Mouse (Mus musculus): ENCODE data around the gene Ppih. TPM values are rescaled to one million over a fixed set of nuclear protein-coding genes. Genes with fewer than 3 reads are reported as not detected.
A peak's percentile ranks its signal among the peaks of the same experiment; 100 is the strongest.
"Not testable (repeated sequence)": the region's sequence is repeated elsewhere in the genome, so short reads cannot be mapped to it uniquely, and the experiment has no call there.

The Ppih gene
- total RNA-seq, 2 experiments from 2014 or later, result 9.9 to 10.4 TPM

DNA sequence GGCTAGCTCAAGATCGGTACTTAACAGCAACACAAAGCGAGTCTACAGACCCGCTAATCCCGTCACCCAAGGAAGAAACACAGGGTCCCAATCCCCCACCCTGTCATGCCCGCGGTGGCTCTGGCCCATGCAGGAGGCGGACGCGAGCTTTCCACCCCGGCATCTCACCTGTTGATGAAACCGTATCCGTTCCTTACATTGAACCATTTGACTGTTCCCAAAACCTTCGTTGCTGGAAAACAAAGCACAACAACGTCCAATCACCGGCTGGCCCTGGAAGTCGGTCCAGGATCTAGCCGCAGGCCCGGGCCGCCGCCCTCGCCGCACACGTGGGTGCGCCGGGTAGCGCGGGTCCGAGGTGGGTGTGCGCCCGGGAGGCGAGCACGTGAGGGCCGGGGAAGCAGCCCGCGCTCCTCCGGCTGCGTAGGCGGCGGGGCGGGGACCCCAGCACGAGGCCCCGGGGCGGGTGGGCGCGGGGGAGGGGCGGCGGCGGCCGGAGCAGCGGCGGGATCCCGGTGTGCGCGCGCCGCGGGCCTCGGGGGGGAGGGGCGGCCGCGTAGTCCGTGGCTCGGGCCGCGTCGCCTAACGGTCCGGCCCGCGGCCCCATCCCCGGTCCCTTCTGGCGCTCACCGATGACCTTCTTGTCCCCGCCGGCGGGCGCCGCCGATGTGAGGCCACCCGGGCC lies 26.6 kb downstream of the Ppih start:
- peak; percentile 23 for DNase-seq
- intact Hi-C loops (cut with DNase I; ENCODE audit: low total_unique reads), result no loop called here

DNA sequence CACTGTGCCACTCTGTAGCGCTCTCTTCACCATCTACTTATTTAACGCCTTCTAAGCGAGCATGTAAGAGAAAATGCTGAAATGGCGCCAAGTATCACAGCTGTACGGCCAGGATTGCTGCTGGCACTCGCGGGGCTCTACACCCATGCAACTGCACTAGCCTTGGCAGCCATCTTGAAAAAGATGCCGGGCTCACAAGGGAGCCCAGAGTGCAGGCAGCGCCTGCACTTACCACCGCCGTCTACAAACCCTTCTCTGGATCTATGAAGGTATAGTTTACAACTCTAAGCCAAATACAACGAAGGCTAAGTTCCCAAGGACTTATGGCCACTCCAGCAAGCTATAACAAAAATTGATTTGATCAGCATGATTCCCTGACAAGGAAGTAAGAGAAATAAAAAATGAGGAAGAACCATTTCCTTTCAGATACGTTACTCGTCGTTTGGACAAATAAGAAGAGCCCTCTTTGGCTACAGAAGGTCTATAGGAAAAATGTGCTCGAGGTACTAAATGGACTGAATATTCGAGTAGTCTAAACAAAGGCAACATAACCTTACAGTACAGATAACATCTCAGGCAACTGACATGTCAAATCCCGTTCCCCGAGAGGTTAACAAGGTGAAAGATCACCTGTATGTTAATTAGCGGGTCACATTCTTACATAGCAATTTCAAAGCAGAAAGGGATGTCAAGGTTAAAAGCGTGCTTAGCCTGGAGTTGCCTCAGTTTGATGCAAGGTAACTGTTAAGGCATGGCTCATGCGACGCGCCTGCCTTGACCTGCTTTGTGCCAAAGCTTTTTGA lies 27.4 kb downstream of the Ppih start:
- peak; percentile 50 for DNase-seq
- intact Hi-C loops (cut with DNase I; ENCODE audit: low total_unique reads), result no loop called here

DNA sequence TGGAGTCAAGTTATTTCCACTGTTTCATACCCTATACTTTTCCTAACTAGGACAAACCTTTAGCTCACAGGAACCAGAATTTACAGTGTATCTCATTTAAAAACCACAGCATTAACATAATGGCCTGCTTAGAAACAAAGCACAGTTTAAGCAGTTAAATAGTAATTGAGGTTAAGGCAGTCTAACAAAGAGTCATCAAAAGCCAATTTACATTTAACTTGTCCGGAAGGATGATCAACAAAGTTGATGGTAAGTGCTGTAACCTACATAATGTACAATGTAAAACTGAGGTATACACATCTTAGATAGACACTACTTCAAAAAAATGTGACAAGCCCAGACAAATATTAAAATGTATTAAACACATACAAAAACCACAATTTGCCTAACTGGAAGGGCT lies 28.4 kb downstream of the Ppih start:
- intact Hi-C loops (cut with DNase I; ENCODE audit: low total_unique reads), result no loop called here

DNA sequence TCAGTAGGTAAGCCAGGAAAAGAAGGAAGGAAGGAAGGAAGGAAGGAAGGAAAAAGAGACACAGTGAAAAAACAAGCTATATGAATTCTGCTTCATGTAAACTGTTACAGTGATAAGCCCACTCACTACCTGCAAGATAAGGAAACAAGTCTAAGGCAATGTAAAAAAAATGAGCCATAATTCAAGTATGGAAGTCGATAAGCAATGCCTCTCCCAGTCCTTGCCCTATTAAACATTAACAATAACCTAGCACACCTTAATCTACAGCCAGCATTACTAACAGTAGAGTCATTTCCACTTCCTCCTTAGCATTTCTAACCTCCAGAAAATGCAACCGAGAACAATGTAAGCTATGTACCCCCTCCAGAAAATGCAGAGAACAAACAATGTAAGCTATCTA lies 35.0 kb downstream of the Ppih start:
- intact Hi-C loops (cut with DNase I; ENCODE audit: low total_unique reads), result no loop called here
- DNase-seq, result no peak

More for the DNA sequence above, 28.4 kb downstream of the Ppih start:
- no peak for DNase-seq

DNA sequence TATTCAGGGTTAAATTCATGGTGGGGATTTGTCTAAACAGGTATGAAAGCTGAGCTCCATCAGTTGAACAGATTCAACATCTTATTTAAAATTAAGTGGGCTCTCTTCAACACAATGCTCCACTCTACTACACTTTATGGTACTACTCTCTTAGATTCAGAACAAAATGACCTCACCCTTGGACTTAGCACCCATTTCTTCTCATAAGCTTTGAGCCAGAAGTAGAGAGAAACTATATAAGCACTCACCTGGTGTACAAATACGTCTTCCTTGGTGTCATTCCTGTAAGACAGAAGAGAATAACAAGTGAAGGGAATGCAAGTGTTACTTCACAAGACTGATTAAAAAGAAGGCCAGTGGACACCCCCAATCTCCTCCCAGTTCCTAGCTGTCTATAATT lies 35.5 kb downstream of the Ppih start:
- no peak for DNase-seq
- intact Hi-C loops (cut with DNase I; ENCODE audit: low total_unique reads), result no loop called here

DNA sequence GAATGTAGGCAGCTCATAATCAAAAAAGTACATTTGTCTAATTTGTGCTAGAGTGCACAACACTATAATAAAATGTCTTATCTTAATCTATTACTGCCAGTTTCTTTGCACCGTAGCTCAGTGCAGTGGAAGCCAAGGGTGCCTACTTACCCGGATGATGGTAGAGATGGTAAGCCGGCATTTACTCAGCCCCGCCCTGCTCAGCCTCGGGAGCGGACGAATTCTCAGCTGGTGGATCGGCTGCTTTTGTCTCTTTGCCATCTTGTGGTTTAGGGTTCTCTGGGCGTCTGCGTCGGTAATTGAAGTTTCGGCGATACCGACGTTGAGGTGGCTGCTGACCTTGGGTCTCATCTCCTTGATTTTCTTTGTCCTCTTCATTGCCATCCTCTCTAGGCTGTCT lies 41.6 kb downstream of the Ppih start:
- not testable (repeated sequence) for DNase-seq

DNA sequence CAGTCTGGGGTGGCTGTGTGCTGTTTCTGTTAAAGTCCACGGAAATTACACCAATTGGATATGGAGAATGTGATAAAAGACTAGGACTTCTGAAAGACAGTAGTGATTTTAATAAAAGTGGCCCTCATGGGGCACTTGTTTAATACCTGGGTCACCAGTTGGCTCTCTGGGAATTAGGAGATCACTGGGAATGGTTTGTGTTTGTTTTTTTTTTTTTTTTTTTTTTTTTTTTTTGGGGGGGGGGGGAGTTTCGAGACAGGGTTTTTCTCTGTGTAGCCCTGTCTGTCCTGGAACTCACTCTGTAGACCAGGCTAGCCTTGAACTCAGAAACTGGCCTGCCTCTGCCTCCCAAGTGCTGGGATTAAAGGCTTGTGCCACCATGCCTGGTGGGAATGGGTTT lies 44.6 kb downstream of the Ppih start:
- no peak for DNase-seq
- intact Hi-C loops (cut with DNase I; ENCODE audit: low total_unique reads), result no loop called here

More for the DNA sequence above, 41.6 kb downstream of the Ppih start:
- intact Hi-C loops (cut with DNase I; ENCODE audit: low total_unique reads), result not testable (repeated sequence)

DNA sequence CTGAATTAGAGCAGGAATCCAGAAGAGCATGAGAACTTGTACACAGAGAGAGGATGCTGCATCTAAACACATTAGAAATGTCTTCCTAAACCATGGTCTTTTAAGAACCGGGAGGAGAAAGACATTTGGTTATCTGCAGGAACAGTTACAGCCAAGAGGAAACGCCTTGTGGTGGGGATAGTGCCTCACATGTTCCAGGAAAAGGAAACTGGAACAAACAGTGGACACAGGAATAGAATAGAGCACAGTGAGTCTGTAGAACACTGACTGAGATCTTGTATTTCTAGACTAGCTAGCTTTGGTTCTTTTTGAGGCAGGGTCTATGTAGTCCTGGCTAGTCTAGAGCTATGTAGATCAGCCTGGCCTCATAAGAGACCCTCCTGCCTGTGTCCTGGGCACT lies 45.1 kb downstream of the Ppih start:
- intact Hi-C loops (cut with DNase I; ENCODE audit: low total_unique reads), result no loop called here
- no peak for DNase-seq

DNA sequence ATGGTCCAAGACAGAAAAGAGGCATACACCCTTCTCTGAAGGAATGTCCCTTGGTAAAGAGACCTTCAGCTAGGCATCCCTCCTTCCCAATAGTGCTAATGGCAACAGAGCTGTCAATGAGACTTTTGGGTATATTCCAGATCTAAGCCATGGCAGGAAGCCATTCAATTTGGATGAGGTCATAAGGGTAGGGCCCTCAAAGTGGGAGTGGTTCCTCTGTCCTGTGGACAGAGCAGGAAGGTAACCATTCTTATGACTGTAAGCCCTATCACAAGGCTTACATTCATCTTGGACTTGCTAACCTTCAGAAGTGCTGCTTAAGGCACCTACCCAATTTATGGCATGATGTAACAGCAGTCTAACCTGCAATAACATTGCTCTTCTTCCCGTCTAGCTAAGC lies 45.7 kb downstream of the Ppih start:
- DNase-seq, result no peak
- intact Hi-C loops (cut with DNase I; ENCODE audit: low total_unique reads), result no loop called here

DNA sequence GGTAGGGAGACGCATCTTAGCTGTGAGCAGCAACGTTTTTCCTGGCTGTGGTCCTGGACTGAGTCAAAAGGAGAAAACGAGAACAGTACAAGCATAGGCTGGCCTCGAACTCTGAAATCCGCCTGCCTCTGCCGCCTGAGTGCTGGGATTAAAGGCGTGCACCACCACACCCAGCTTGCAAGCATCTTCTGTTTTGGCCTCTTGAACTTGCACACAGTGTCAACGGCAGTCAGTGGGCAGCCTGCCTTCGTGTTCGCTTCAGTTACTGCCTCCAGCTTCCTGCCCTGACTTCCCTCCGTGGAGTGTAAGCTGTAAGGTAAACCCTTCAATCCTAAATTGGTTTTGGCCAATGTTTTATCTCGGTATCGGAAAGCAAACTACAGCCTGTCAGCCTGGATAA lies 53.7 kb downstream of the Ppih start:
- intact Hi-C loops (cut with DNase I; ENCODE audit: low total_unique reads), result no loop called here
- DNase-seq, result no peak

DNA sequence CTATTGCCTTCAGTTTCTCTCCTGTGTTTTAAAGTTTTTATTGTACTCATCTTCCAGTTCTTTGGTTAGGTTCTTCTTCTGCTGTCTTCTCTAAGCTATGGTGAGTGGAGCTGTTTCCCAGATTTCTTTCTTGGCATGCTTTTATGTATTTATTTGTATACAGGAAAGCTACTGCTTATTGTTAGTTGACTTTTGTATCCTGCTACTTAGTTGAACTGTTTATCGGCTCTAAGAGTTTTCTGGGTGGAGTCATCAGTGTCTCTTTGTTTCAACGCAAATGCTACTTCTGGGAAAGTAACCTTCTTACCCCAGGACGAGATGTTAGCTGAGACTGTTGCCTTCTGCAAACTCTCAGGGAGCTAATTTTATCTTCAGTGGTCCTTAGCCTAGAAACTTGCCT lies 56.9 kb downstream of the Ppih start:
- intact Hi-C loops (cut with DNase I; ENCODE audit: low total_unique reads), result no loop called here
- no peak for DNase-seq

DNA sequence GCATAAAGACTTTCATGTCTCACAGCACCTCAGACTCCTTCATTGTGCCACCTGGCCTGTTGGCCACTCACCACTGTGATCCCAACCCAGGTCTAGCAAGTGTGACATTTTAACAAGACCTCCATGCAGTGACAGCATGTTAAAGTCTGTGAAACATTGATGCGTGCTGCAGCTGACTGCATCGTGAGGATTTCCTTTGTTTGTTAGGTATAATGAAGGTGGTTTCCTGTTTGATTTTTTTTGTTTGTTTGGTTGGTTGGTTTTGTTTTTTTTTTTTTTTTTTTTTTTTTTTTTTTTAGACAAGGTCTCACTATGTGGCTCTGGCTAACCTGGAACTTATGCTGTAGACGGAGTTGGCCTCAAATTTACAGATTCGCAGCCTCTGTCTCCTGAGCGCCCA lies 57.9 kb downstream of the Ppih start:
- no peak for DNase-seq
- intact Hi-C loops (cut with DNase I; ENCODE audit: low total_unique reads), result no loop called here

DNA sequence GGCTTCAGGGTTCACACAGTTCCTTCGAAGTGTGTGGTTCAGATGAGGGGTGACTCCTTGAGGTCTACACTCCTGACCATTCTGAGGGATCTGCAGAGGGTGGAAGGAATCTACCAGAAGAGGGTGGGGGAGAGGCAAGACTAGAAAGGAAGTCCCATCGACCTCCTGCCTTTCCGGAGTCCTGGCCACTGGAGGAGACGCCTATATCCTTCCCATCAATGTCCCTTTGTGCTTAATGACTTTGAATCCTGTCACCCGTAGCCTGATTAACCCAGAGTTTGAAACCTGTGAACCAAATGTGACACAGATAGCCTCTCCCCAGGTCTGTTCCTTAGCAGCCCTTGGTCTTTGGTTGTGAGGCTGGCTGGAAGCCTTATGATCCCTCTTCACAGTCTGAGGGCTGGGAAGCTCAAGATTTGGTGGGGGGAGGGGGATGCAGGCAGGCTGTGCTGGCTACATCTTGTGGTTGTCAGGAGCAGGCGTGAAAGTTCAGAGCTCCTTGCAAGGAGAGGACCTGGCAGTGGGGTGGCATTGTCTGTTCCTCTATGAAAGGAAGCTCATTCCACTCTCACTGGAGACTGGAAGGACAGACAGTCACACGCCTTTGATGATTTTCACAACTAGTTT lies 59.1 kb downstream of the Ppih start:
- no peak for DNase-seq
- intact Hi-C loops (cut with DNase I; ENCODE audit: low total_unique reads), result no loop called here

DNA sequence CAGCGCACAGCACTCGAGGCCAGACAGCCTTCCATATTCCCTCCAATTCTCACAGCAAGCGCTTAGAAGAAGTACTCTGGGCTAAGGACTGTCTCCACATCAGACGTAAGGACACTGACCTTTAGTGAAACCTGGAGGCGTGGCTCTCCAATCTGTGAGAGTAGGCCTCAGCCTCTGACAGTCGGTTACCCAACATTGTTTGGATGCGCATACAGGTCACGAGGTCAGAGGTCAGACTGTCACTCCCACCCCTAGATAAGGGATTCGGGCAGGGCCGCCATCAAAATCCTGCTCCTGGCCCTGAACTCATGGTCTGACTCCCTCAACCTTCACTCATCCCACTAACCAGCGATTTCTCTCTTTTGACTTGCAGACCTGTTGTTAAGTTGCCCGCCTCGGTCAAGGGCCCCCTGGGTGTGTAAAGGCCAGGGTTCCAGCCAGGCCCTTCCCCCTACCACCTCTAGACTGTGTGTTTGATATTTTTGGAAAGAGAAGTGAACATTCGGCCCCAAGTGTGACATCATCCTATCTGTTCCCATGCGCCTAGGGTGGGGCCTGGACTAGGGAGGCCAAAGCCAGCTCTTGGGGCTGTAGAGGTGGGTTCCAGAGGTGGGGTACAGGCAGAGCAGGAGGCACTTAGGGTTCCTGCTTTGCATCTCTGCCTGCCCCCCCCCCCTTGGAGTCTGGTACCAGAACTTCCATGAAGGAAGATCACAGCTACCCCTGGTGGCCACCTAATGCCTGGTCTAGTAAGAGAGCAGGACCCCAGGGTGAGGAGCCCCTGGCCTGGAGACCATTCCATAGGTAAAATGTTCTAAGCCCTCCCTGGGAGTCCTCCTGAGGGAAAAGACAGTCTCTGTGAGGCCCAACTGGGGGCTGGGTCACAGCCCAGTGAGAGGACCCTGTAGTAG lies 60.7 kb downstream of the Ppih start:
- intact Hi-C loops (cut with DNase I; ENCODE audit: low total_unique reads), result no loop called here
- DNase-seq, result no peak

DNA sequence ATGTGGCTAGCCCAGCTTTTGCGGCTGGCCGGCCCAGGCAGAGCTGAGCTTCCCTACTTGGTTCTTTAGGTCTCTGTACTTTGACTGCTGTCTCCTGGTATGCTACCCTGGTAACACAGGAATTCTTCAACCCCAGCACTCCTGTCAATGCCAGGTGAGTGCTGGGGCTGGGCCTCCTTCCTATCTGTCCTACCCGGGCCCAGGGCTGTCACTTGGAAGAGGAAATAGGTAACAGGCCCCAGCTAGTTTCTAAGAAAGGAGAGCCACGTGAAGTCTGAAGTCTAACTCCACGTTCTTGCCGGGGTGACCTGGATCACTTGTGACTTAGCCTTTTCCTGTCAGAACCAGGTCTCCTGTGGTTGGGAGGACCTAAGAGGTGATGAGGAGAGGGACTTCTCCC lies 63.3 kb downstream of the Ppih start:
- intact Hi-C loops (cut with DNase I; ENCODE audit: low total_unique reads), result no loop called here
- no peak for DNase-seq

DNA sequence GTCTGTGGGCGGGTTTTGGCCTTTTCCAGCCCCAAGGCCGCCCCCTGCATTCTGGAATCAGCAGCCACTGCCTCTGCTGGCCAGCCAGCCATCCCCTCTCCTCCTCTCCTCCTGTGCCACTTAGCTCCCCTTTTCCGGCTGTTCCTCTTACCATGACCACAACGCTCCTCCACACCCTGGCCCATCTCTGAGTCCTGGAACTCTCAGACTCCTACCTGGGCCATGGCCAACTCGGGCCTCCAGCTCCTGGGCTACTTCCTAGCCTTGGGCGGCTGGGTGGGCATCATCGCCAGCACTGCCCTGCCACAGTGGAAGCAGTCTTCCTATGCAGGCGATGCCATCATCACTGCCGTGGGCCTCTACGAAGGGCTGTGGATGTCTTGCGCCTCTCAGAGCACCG lies 65.0 kb downstream of the Ppih start, which contains the start of gene Cldn19:
Gene Cldn19, plus strand, starts transcription at position 64 of the 400 bp plus-strand sequence.
- DNase-seq, result no peak
- intact Hi-C loops (cut with DNase I; ENCODE audit: low total_unique reads), result no loop called here

DNA sequence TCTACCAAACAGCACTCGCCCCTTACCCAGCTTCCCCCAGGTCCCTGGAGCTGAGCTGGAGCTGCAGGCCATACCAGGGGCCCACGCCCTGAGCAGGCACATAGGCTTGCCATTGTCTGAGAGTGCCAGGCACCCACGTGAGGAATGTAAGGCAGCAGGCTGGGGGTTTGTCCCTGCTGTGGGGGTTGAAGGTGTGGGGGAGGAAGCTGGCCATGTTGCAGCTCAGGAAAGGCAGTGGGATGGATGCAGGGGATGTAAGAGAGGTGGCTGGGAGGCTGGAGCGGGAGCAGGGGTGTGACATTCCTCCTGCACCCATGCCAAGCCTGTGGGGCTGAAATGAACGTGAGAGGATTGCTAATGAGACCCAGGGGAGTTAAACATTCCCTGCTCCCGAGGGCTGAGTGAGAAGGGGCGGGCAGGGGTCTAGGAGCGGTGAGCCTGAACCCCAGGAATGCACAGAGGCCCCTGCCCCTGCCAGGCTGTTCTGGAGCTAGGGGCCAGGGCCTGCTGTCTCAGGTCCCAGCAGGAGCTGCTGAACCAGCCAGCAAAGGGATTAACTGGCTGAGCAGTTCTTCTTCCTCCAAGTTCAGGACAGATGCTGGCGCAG lies 66.2 kb downstream of the Ppih start:
- intact Hi-C loops (cut with DNase I; ENCODE audit: low total_unique reads), result no loop called here
- DNase-seq, result no peak

DNA sequence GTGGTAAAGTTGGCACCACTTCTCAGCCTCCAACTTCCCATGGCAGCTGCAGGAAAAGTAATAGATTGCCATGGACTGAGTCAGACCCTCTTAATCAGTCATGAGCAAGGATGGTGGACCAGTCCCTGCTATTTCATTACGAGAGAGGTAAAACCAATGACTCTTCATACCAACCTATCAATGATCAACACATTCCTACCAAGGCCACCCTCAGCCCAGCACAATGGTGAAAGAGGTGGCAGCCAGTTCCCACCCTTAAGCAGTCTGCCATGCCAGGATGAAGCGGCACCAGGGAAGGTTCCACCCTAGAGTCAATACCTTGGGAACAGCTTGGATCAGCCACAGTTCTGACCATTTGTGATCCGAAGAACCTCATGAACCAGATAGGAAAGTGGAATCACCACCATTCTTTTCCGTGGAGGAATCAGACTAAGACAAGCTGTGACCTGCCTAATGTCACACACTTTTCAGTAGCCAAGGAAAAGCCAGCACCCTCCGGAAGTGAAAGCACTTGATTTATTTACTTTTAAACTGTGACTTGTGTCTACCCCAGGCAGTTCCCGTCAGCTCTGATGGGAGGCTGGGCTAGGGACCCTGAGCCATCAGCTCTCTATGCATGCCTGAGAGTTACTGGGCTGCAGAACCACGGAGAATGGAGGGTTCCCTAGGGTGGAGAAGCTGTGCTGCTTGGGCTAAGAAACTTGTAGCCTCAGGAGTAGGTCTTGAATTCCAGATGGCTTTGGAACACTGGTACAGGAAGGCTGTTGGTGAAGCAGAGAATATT lies 68.1 kb downstream of the Ppih start:
- no peak for DNase-seq
- intact Hi-C loops (cut with DNase I; ENCODE audit: low total_unique reads), result no loop called here
